Mouse (Mus musculus) limb, embryonic 13.5 days (tissue): ENCODE measurements around the gene Ptpn7. TPM values are rescaled to one million over a fixed set of nuclear protein-coding genes. Genes with fewer than 3 reads are reported as not detected.

Experiments
- ATAC-seq: fragments of 200-750 bp; cut with Nextera tagmentation; 2 replicates; pipeline ENCODE4 v1.8.0; 2017; ENCODE audit warnings: low read depth, moderate number of reproducible peaks, moderate TSS enrichment; ENCODE audit not compliant: low FRiP score
- H3K27ac ChIP-seq: fragments of 300-500 bp; sonication (generic); 2 replicates; pipeline ENCODE4 v1.5.1; 2015; ENCODE audit warnings: inconsistent platforms, mild to moderate bottlenecking, moderate library complexity
- H3K27me3 ChIP-seq: fragments of 300-500 bp; sonication (generic); 2 replicates; pipeline ENCODE4 v1.6.1; 2015; ENCODE audit warnings: mild to moderate bottlenecking, inconsistent platforms
- H3K36me3 ChIP-seq: fragments of 300-500 bp; sonication (generic); 2 replicates; pipeline ENCODE4 v1.6.1; 2015; ENCODE audit warnings: inconsistent platforms, mild to moderate bottlenecking, moderate library complexity
- H3K4me1 ChIP-seq: fragments of 300-500 bp; sonication (generic); 2 replicates; pipeline ENCODE4 v1.6.1; 2015; ENCODE audit warnings: inconsistent platforms
- H3K4me2 ChIP-seq: fragments of 300-500 bp; sonication (generic); replicated peaks from 2 replicates; pipeline ENCODE4 v1.6.1; 2015; ENCODE audit warnings: inconsistent platforms, mild to moderate bottlenecking, moderate library complexity
- H3K4me3 ChIP-seq: fragments of 300-500 bp; sonication (generic); 2 replicates; pipeline ENCODE4 v1.5.1; 2015; ENCODE audit warnings: moderate library complexity, mild to moderate bottlenecking, inconsistent platforms
- H3K9ac ChIP-seq: fragments of 300-500 bp; sonication (generic); 2 replicates; pipeline ENCODE4 v1.6.1; 2015; ENCODE audit warnings: mild to moderate bottlenecking, inconsistent platforms
- H3K9me3 ChIP-seq: fragments of 300-500 bp; sonication (generic); 2 replicates; pipeline ENCODE4 v1.6.1; 2016; ENCODE audit warnings: inconsistent platforms
- WGBS: fragments of 180-500 bp; shearing (Covaris S2); methylation state at CpG from one replicate; pipeline ENCODE4 v1.1.7; 2015; 5-methylcytosine and 5-hydroxymethylcytosine counted together
- polyA plus RNA-seq: library from polyadenylated mRNA; unstranded; fragments of >200 nt; fragmentation: Nextera tagmentation; extraction: Ambion mirVana; gene quantifications from 2 replicates; pipeline ENCODE4 v1.2.1, GENCODE M21; 2015

Gene Ptpn7
- polyA plus RNA-seq = 2.3 TPM in 2 replicates

- no peak for ATAC-seq
- Histone ChIP-seq H3K4me2 (no peak within 1 kb of the TSS), H3K36me3 (no peaks in the 10 kb centered on the region), H3K27me3 (peaks cover 17% of the 10 kb centered on the region), H3K4me3 (no peak within 1 kb of the TSS), H3K9me3 (no peaks in the 10 kb centered on the region), H3K27ac (no peak within 1 kb of the TSS), H3K4me1 (peaks cover 30% of the 10 kb centered on the region), H3K9ac (no peak within 1 kb of the TSS)
- 44% methylated on average over 10 of the region's 10 CpGs for WGBS
Observed at GRCm38 (mm10) chr1:135132473-135132872, at the start of gene Ptpn7. Gene Ptpn7, plus strand, starts transcription at chr1:135132700.

GRCm38 (mm10) chr1:135083465-135083864 is 49.0 kb upstream of the Ptpn7 start:
- no peak overlapping the region for H3K4me2 ChIP-seq
- H3K4me3 ChIP-seq = no peak overlapping the region
- peaks cover 65% of the 10 kb centered on the region for H3K27me3 ChIP-seq
- WGBS = 58% methylated on average over 9 of the region's 9 CpGs
- H3K27ac ChIP-seq = no peak overlapping the region
- no peak for ATAC-seq
- peaks cover 8% of the 10 kb centered on the region for H3K4me1 ChIP-seq
- H3K36me3 ChIP-seq = no peaks in the 10 kb centered on the region
- H3K9ac ChIP-seq = no peak overlapping the region
- H3K9me3 ChIP-seq = no peaks in the 10 kb centered on the region

GRCm38 (mm10) chr1:135085296-135085871 is 47.1 kb upstream of the Ptpn7 start:
- Histone ChIP-seq H3K4me3 (peak overlapping the region; percentile 17), H3K4me2 (peak overlapping the region; percentile 50), H3K36me3 (no peaks in the 10 kb centered on the region), H3K27ac (no peak overlapping the region), H3K9me3 (no peaks in the 10 kb centered on the region), H3K27me3 (peaks cover 77% of the 10 kb centered on the region), H3K9ac (no peak overlapping the region), H3K4me1 (peaks cover 25% of the 10 kb centered on the region)
- no peak for ATAC-seq
- WGBS = 12% methylated on average over 28 of the region's 28 CpGs

- Histone ChIP-seq H3K36me3 (no peaks in the 10 kb centered on the region), H3K27ac (no peak overlapping the region), H3K27me3 (peaks cover 77% of the 10 kb centered on the region), H3K4me2 (no peak overlapping the region), H3K4me3 (no peak overlapping the region), H3K9ac (no peak overlapping the region), H3K4me1 (peaks cover 25% of the 10 kb centered on the region), H3K9me3 (no peaks in the 10 kb centered on the region)
- 21% methylated on average over 6 of the region's 7 CpGs for WGBS
- no peak for ATAC-seq
Observed at GRCm38 (mm10) chr1:135086015-135086414, 46.5 kb upstream of the Ptpn7 start.

- H3K9ac ChIP-seq = no peak overlapping the region
- peaks cover 68% of the 10 kb centered on the region for H3K27me3 ChIP-seq
- H3K4me2 ChIP-seq = no peak overlapping the region
- H3K4me3 ChIP-seq = no peak overlapping the region
- no peaks in the 10 kb centered on the region for H3K9me3 ChIP-seq
- peaks cover 28% of the 10 kb centered on the region for H3K4me1 ChIP-seq
- H3K27ac ChIP-seq = no peak overlapping the region
- no peaks in the 10 kb centered on the region for H3K36me3 ChIP-seq
- 48% methylated on average over 1 of the region's 1 CpGs for WGBS
- ATAC-seq = no peak
Observed at GRCm38 (mm10) chr1:135087414-135087813, 45.1 kb upstream of the Ptpn7 start.

- H3K4me1 ChIP-seq = peaks cover 28% of the 10 kb centered on the region
- H3K9me3 ChIP-seq = no peaks in the 10 kb centered on the region
- 0 out of 2 replicates have a peak overlapping the region, but pooled peaks have one; percentile 3 for H3K27ac ChIP-seq
- H3K36me3 ChIP-seq = no peaks in the 10 kb centered on the region
- no peak overlapping the region for H3K4me2 ChIP-seq
- H3K4me3 ChIP-seq = no peak overlapping the region
- 60% methylated on average over 10 of the region's 10 CpGs for WGBS
- H3K27me3 ChIP-seq = peaks cover 48% of the 10 kb centered on the region
- ATAC-seq = no peak; the same call in 1 of the 2 replicates
- H3K9ac ChIP-seq = no peak overlapping the region
Observed at GRCm38 (mm10) chr1:135089626-135090025, 42.9 kb upstream of the Ptpn7 start.

- Histone ChIP-seq H3K9ac (no peak overlapping the region), H3K27ac (no peak overlapping the region), H3K27me3 (peaks cover 35% of the 10 kb centered on the region), H3K4me2 (no peak overlapping the region), H3K4me1 (peaks cover 29% of the 10 kb centered on the region), H3K9me3 (no peaks in the 10 kb centered on the region), H3K4me3 (no peak overlapping the region), H3K36me3 (no peaks in the 10 kb centered on the region)
- ATAC-seq = no peak
- 78% methylated on average over 3 of the region's 3 CpGs for WGBS
Observed at GRCm38 (mm10) chr1:135090914-135091313, 41.6 kb upstream of the Ptpn7 start.

- no peak for ATAC-seq
- Histone ChIP-seq H3K4me3 (no peak overlapping the region), H3K36me3 (no peaks in the 10 kb centered on the region), H3K27ac (no peak overlapping the region), H3K4me2 (no peak overlapping the region), H3K9me3 (no peaks in the 10 kb centered on the region), H3K9ac (no peak overlapping the region), H3K27me3 (peaks cover 22% of the 10 kb centered on the region), H3K4me1 (peaks cover 35% of the 10 kb centered on the region)
- WGBS = 62% methylated on average over 7 of the region's 7 CpGs
Observed at GRCm38 (mm10) chr1:135094723-135095122, 37.8 kb upstream of the Ptpn7 start.

- no peak overlapping the region; the same call in 1 of the 2 replicates for H3K9ac ChIP-seq
- WGBS = 45% methylated on average over 7 of the region's 7 CpGs
- no peaks in the 10 kb centered on the region for H3K36me3 ChIP-seq
- no peak overlapping the region for H3K4me3 ChIP-seq
- ATAC-seq = no peak
- no peaks in the 10 kb centered on the region for H3K9me3 ChIP-seq
- H3K4me1 ChIP-seq = peaks cover 32% of the 10 kb centered on the region
- no peak overlapping the region for H3K27ac ChIP-seq
- no peak overlapping the region for H3K4me2 ChIP-seq
- H3K27me3 ChIP-seq = peaks cover 19% of the 10 kb centered on the region
Observed at GRCm38 (mm10) chr1:135095189-135095588, 37.3 kb upstream of the Ptpn7 start.

- WGBS = 69% methylated on average over 11 of the region's 11 CpGs
- H3K4me2 ChIP-seq = no peak overlapping the region
- no peaks in the 10 kb centered on the region for H3K36me3 ChIP-seq
- no peak overlapping the region for H3K27ac ChIP-seq
- peaks cover 35% of the 10 kb centered on the region for H3K4me1 ChIP-seq
- H3K9me3 ChIP-seq = no peaks in the 10 kb centered on the region
- H3K9ac ChIP-seq = no peak overlapping the region
- no peak overlapping the region for H3K4me3 ChIP-seq
- peaks cover 30% of the 10 kb centered on the region for H3K27me3 ChIP-seq
- ATAC-seq = no peak
Observed at GRCm38 (mm10) chr1:135096312-135096711, 36.2 kb upstream of the Ptpn7 start.

- H3K27ac ChIP-seq = no peak overlapping the region
- H3K9ac ChIP-seq = no peak overlapping the region
- H3K9me3 ChIP-seq = no peaks in the 10 kb centered on the region
- no peaks in the 10 kb centered on the region for H3K36me3 ChIP-seq
- peaks cover 41% of the 10 kb centered on the region for H3K27me3 ChIP-seq
- 92% methylated on average over 6 of the region's 6 CpGs for WGBS
- no peak overlapping the region for H3K4me3 ChIP-seq
- H3K4me2 ChIP-seq = no peak overlapping the region
- no peak for ATAC-seq
- peaks cover 32% of the 10 kb centered on the region for H3K4me1 ChIP-seq
Observed at GRCm38 (mm10) chr1:135097441-135097840, 35.1 kb upstream of the Ptpn7 start.

GRCm38 (mm10) chr1:135098441-135098840 is 34.1 kb upstream of the Ptpn7 start:
- Histone ChIP-seq H3K4me2 (no peak overlapping the region), H3K9me3 (no peaks in the 10 kb centered on the region), H3K4me1 (peaks cover 32% of the 10 kb centered on the region), H3K27ac (no peak overlapping the region), H3K27me3 (peaks cover 51% of the 10 kb centered on the region), H3K9ac (no peak overlapping the region), H3K4me3 (no peak overlapping the region), H3K36me3 (no peaks in the 10 kb centered on the region)
- ATAC-seq = no peak
- whole genome bisulfite sequencing = 77% methylated on average over 7 of the region's 7 CpGs

- Histone ChIP-seq H3K9me3 (no peaks in the 10 kb centered on the region), H3K9ac (peak overlapping the region; percentile 19; the same call in 1 of the 2 replicates), H3K36me3 (no peaks in the 10 kb centered on the region), H3K27ac (no peak overlapping the region), H3K4me3 (no peak overlapping the region), H3K27me3 (peaks cover 70% of the 10 kb centered on the region), H3K4me1 (peaks cover 35% of the 10 kb centered on the region), H3K4me2 (no peak overlapping the region)
- no peak for ATAC-seq
- WGBS = 52% methylated on average over 7 of the region's 7 CpGs
Observed at GRCm38 (mm10) chr1:135100400-135100799, 32.1 kb upstream of the Ptpn7 start.
